Mouse (Mus musculus) neural tube, embryonic 11.5 days (tissue): ENCODE measurements at regions not wholly inside any gene's neighbourhood (a gene's known extent, or its start where the extent isn't known, plus 50 kb on each side); places are given as distances from the start of the nearest gene placed in this dataset.

Source experiments
- ATAC-seq: fragments of 200-750 bp; cut with Nextera tagmentation; 2 replicates; pipeline ENCODE4 v1.8.0; 2017; ENCODE audit warnings: moderate number of reproducible peaks, mild to moderate bottlenecking, moderate TSS enrichment, moderate library complexity; ENCODE audit not compliant: insufficient read depth, low FRiP score, low TSS enrichment
- DNase-seq: peaks from one replicate; pipeline ENCODE4 v3.0.0-alpha.2; 2015; ENCODE audit warnings: low spot score
- H3K27ac ChIP-seq: fragments of 300-500 bp; sonication (generic); 2 replicates; pipeline ENCODE4 v1.5.1; 2014; ENCODE audit warnings: low read depth, mild to moderate bottlenecking, low read length
- H3K27me3 ChIP-seq: fragments of 300-500 bp; sonication (generic); 2 replicates; pipeline ENCODE4 v1.6.1; 2014; ENCODE audit warnings: mild to moderate bottlenecking, low read length, mixed read lengths; ENCODE audit not compliant: control insufficient read depth, insufficient read depth
- H3K36me3 ChIP-seq: fragments of 300-500 bp; sonication (generic); 2 replicates; pipeline ENCODE4 v1.6.1; 2014; ENCODE audit warnings: mild to moderate bottlenecking, low read length, moderate library complexity, mixed read lengths; ENCODE audit not compliant: control insufficient read depth, insufficient read depth
- H3K4me1 ChIP-seq: fragments of 300-500 bp; sonication (generic); 2 replicates; pipeline ENCODE4 v1.6.1; 2014; ENCODE audit warnings: low read length, mixed read lengths; ENCODE audit not compliant: control insufficient read depth, insufficient read depth
- H3K4me2 ChIP-seq: fragments of 300-500 bp; sonication (generic); 2 replicates; pipeline ENCODE4 v1.6.1; 2014; ENCODE audit warnings: low read depth, mild to moderate bottlenecking, moderate library complexity
- H3K4me3 ChIP-seq: fragments of 300-500 bp; sonication (generic); 2 replicates; pipeline ENCODE4 v1.5.1; 2014; ENCODE audit warnings: low read depth, low read length
- H3K9ac ChIP-seq: fragments of 300-500 bp; sonication (generic); 2 replicates; pipeline ENCODE4 v1.6.1; 2014; ENCODE audit warnings: mild to moderate bottlenecking, low read length
- H3K9me3 ChIP-seq: fragments of 300-500 bp; sonication (generic); 2 replicates; pipeline ENCODE4 v1.6.1; 2016; ENCODE audit warnings: low read length; ENCODE audit not compliant: control insufficient read depth
- WGBS: fragments of 180-500 bp; shearing (Covaris S2); extraction: QIAGEN DNeasy Blood & Tissue Kit; methylation state at CpG from one replicate; pipeline ENCODE4 v1.1.7; 2014; 5-methylcytosine and 5-hydroxymethylcytosine counted together

GRCm38 (mm10) chr2:128403143-128403935 is 187.7 kb upstream of the Spdye4c start:
- Histone ChIP-seq H3K36me3 (no peaks in the 10 kb centered on the region), H3K4me3 (no peak overlapping the region), H3K27ac (no peak overlapping the region), H3K4me2 (no peak overlapping the region), H3K9ac (no peak overlapping the region), H3K9me3 (no peaks in the 10 kb centered on the region), H3K27me3 (no peaks in the 10 kb centered on the region), H3K4me1 (0 out of 2 replicates have a peak, but pooled peaks cover 6% of the 10 kb centered on the region)
- ATAC-seq = no peak
- 33% methylated on average over 11 of the region's 11 CpGs for WGBS
- DNase-seq = no peak

DNA sequence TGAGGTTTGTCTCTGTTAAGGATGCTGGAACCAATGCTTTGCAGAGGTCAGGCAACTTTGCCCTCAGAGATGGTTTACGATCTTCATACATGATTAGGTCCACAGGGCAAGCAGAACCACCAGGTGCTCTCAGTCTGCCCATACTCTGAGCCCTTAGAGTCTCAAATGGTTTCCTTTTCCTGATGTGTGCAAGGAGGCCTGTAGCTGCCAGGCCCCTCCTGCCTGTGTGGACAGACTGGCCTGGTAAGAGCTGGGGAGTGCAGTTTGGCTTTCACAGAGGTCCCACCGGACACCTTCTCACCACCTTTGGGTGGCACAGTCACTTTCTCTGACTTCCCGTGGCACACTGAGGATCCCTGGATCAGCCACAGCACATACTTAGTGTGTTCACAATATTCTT is 186.6 kb upstream of the Spdye4c start:
- WGBS = 84% methylated on average over 3 of the region's 3 CpGs
- Histone ChIP-seq H3K4me1 (0 out of 2 replicates have a peak, but pooled peaks cover 6% of the 10 kb centered on the region), H3K36me3 (no peaks in the 10 kb centered on the region), H3K4me2 (no peak overlapping the region), H3K27ac (no peak overlapping the region), H3K9me3 (no peaks in the 10 kb centered on the region), H3K9ac (no peak overlapping the region), H3K27me3 (no peaks in the 10 kb centered on the region), H3K4me3 (no peak overlapping the region)
- no peak for ATAC-seq
- DNase-seq = no peak

- 0 out of 2 replicates have a peak, but pooled peaks cover 6% of the 10 kb centered on the region for H3K4me1 ChIP-seq
- ATAC-seq = no peak
- 73% methylated on average over 7 of the region's 7 CpGs for WGBS
Observed at GRCm38 (mm10) chr2:128407076-128407475, 183.9 kb upstream of the Spdye4c start.

GRCm38 (mm10) chr2:128408718-128409117 is 182.3 kb upstream of the Spdye4c start:
- 43% methylated on average over 6 of the region's 6 CpGs for WGBS
- peak; percentile 46 for DNase-seq
- Histone ChIP-seq H3K27ac (no peak overlapping the region), H3K9ac (no peak overlapping the region), H3K27me3 (no peaks in the 10 kb centered on the region), H3K4me2 (no peak overlapping the region), H3K4me3 (no peak overlapping the region), H3K36me3 (no peaks in the 10 kb centered on the region), H3K4me1 (peaks cover 5% of the 10 kb centered on the region; the same call in 1 of the 2 replicates), H3K9me3 (no peaks in the 10 kb centered on the region)
- no peak for ATAC-seq

More at GRCm38 (mm10) chr2:128407076-128407475, 183.9 kb upstream of the Spdye4c start:
- Histone ChIP-seq H3K4me3 (no peak overlapping the region), H3K27me3 (no peaks in the 10 kb centered on the region), H3K9me3 (no peaks in the 10 kb centered on the region), H3K27ac (no peak overlapping the region), H3K36me3 (no peaks in the 10 kb centered on the region), H3K4me2 (no peak overlapping the region), H3K9ac (no peak overlapping the region)
- no peak for DNase-seq

DNA sequence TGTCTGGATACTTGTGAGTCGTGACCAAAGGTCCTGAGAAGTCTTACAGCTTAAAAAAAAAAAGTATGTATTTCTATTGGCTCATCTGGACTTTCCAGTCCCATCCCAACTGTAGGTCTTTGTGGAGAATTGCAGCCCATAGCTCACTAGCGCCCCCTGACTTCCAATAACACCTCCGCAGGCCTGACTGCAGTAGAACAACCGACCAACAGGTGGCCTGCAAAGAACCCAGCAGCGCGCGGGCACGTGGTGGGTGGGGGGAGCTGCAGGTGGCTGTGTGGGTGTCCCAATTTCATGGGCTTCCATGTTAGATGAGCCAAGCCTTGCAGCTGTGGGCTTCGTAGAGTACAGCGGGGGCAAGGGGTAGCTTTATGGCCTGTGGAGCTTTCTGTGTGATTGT is 178.7 kb upstream of the Spdye4c start:
- DNase-seq = peak; percentile 69
- no peak overlapping the region for H3K4me3 ChIP-seq
- H3K4me1 ChIP-seq = peaks cover 5% of the 10 kb centered on the region; the same call in 1 of the 2 replicates
- no peaks in the 10 kb centered on the region for H3K27me3 ChIP-seq
- WGBS = 9% methylated on average over 10 of the region's 10 CpGs
- no peaks in the 10 kb centered on the region for H3K9me3 ChIP-seq
- no peaks in the 10 kb centered on the region for H3K36me3 ChIP-seq
- H3K27ac ChIP-seq = no peak overlapping the region
- ATAC-seq = 0 out of 2 replicates have a peak, but pooled peaks have one; percentile 16
- no peak overlapping the region for H3K4me2 ChIP-seq
- H3K9ac ChIP-seq = no peak overlapping the region

DNA sequence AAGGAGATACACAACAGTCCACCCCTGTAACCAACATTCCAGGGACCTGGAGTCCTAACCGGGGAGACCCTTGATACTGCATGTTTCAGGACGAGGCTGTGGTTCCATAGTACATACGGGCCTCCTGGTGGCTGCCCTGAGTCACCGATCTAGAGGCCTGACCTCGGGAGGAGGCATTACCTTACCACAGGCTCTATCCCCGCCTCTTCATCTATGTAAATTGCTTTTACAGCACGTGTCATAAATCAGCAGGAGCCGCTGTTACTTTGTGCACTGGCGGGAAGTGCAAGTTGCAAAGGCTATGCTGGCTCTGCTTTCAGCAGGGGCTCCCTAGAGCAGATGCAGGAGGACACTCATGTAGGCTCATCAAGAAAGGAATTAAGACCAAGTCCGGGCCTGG is 178.0 kb upstream of the Spdye4c start:
- H3K4me1 ChIP-seq = peaks cover 5% of the 10 kb centered on the region; the same call in 1 of the 2 replicates
- no peaks in the 10 kb centered on the region for H3K36me3 ChIP-seq
- 7% methylated on average over 10 of the region's 10 CpGs for WGBS
- H3K9me3 ChIP-seq = no peaks in the 10 kb centered on the region
- no peak overlapping the region for H3K9ac ChIP-seq
- DNase-seq (no peak), ATAC-seq (0 out of 2 replicates have a peak, but pooled peaks have one; percentile 31)
- H3K4me2 ChIP-seq = no peak overlapping the region
- H3K27ac ChIP-seq = no peak overlapping the region
- no peak overlapping the region for H3K4me3 ChIP-seq
- H3K27me3 ChIP-seq = no peaks in the 10 kb centered on the region

GRCm38 (mm10) chr2:128414588-128415240 is 176.3 kb upstream of the Spdye4c start:
- Histone ChIP-seq H3K27me3 (no peaks in the 10 kb centered on the region), H3K9me3 (no peaks in the 10 kb centered on the region), H3K4me3 (no peak overlapping the region), H3K36me3 (no peaks in the 10 kb centered on the region), H3K27ac (no peak overlapping the region), H3K4me1 (peaks cover 5% of the 10 kb centered on the region; the same call in 1 of the 2 replicates), H3K4me2 (no peak overlapping the region), H3K9ac (no peak overlapping the region)
- DNase-seq (no peak), ATAC-seq (no peak)
- WGBS = 80% methylated on average over 17 of the region's 17 CpGs

- Histone ChIP-seq H3K4me2 (no peak overlapping the region), H3K27ac (no peak overlapping the region), H3K4me3 (no peak overlapping the region), H3K27me3 (no peaks in the 10 kb centered on the region), H3K4me1 (peaks cover 5% of the 10 kb centered on the region; the same call in 1 of the 2 replicates), H3K9me3 (no peaks in the 10 kb centered on the region), H3K36me3 (no peaks in the 10 kb centered on the region), H3K9ac (no peak overlapping the region)
- WGBS = 81% methylated on average over 7 of the region's 7 CpGs
- DNase-seq (no peak), ATAC-seq (no peak)
Observed at GRCm38 (mm10) chr2:128416416-128416815, 174.6 kb upstream of the Spdye4c start.
